Mouse (Mus musculus) cerebellum, adult 9-11 months (tissue): ENCODE measurements around the gene Cldn15.
"Not testable (repeated sequence)": the region's sequence is repeated elsewhere in the genome, so short reads cannot be mapped to it uniquely, and the experiment has no call there.

Experiments
- DNase-seq: peaks from one replicate; pipeline ENCODE4 v3.0.0; 2022

Gene Cldn15

DNA sequence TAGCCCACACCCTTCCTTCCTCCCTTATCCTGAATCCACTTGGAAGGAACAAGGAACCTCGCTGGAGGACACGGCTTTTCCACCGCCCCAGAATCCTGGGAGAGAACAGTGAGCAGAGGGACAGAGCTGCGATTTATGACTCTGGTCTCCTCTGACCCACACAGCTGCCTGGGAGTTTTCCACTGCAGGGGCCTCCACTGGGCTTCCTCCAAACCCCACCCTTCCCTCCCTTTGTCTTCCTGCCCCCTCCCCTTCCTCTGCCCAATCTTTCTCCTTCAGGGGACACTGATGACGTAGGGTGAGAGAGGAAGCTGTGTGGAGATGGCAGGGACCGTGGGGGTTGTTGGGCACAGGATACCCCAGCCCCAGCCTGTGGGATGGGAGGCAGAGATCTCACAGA is at the start of gene Cldn15:
Gene Cldn15, plus strand, starts transcription at position 286 of the 400 bp plus-strand sequence.
- DNase-seq = no peak

DNA sequence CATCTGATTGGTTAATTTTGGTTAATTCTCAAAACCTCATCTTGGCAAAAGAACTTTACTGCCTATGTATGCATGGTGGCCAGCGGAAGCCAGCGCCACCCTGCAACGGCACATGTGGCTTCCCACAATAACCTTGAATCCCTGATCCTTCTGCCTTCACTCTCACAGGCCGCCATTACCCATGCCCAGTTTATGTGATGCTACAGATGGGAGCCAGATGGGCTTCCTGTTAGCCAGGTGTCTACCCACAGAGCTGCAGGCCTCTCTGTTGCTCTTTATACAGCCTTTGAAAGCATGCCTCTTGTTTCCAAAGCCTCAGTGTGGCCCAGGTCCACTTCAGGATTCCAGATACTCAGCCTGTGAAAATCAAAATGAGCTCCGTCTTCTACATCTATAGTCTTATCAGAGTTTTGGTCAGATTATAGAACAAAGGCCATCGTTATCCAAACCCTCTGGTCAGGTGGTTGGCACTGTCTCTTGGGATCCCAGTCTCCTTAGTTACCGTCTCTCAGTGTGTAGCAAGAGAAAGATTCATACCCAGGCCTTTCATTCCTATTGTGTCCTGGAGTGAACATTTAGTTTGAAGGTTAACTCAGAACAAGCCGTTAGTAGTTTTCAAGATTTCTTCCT is 48.7 kb upstream of the Cldn15 start:
- no peak for DNase-seq

DNA sequence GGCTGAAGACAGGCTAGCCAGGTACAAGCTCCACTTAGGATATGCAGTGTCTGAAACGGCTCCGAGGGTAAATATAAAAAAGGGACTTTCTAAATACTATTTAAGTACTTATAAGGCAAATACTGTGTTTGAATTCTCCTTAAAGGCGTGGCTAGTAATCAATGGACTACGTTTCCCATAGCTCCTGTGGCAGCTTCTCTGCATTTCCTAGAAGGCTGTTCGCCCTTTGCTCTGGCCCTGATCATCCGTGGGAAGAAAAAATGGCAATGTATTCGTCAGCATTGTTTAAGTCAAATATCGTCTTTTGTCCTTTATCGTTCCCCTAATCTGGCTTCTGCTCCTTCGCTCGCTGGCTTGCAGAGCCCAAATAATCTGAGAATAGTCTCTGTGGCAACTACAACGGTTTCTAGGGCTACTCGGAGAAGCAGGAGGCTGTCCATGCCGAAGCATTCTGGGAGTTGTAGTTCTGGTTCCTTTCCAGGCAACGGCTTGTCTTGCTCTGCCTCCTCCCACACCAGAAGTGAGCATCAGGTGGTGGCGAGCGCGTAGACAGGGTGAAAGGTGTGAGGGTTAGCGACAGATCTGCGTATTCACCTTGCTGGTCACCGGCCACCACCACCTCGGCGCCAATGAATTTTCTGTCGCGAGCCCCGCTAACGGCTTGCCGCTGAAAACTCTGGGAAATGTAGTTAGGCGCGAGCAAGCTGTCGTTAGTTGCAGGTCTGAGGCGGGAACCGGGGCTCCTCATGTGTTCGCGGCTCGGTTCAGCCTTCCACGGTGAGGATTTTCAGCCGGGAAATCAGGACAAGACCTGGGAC is 47.6 kb upstream of the Cldn15 start:
- peak; percentile 87 for DNase-seq

DNA sequence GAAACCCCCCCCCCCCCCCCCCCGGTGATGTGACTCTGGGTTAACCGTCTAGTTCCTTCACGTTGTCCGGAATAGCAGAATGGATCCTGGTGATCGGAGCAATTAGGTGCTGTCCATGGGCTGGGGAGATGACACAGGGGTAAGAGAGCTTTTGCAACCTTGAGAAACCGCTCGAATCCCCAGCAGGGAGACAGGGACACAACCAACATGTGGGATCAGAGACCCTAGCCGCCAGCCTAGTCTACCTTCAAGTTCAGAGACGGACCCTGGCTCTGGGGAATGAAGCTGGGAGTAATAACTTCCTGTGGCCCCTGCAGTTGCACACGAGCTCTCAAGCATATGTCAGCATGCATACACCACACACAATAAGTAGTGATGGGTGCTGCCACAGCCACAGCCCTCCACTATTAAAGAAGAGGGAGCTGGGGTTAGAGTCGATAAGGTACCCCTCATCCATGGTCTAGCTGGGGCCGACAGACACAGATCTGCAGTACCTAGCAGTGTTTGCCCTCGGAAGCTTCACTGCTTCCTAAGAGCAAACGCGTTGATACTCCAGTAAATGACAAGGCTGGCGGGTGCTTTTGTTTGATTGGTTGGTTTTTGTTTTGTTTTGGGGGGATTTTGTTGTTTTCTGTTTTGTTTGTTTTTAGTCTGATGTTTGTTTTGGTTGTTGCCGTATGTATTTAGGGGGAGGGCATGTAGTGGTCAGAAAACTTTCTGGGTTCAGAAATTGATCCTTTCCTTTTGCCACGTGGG is 46.7 kb upstream of the Cldn15 start:
- DNase-seq = peak; percentile 43

DNA sequence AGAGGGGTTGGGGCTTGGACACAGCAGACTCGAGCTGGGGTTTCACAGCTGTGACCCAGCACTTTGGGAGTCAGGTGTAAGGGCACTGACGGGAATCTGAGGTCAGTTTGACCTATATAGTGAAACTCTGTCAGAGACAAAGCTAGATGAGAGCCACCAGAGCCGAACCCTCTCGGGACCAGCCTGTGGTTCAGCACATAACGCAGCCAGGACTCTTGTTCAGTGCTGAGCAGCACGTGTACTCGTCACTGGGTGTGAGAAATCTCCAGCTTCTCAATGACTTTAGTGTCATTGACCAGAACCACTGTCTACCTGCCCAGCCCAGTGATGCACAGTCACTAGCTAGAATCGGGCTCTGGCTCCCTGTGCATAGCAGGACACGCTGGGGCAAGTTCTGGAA is 43.6 kb upstream of the Cldn15 start:
- DNase-seq = no peak

DNA sequence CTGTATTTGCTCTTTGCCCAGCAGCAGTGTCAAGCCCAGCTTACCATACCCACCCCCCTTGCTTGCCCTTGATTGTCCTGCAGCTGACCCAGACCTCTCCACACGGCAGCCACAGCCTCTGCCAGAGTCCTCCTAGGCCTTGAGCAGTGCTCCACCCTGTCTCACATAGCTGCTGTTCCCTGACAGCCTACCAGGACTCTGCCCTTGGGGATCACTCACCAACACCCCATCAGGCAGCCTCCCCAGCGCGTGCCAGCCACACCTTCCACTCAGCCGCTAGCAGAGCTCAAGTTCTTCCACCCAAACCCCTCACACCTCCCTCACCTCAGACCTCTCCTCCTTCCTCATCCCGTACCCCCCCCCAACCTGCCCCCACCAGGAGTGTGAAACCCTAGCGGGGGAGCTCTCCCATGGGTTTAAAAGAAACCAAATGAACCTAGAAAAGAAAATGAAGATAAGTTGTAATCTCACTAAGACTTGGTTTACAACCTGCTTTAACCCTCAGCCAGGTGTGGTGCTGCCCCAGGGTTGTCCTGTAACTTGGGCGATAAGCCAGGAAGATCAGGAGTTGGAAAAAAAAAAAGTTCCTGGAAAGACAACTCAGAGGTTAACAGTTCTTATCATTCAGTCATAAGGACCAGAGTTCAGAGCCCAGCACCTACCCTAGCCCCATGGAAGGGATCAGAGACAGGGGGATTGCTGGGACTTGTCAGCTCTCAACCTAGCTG is 42.5 kb upstream of the Cldn15 start:
- DNase-seq = no peak

DNA sequence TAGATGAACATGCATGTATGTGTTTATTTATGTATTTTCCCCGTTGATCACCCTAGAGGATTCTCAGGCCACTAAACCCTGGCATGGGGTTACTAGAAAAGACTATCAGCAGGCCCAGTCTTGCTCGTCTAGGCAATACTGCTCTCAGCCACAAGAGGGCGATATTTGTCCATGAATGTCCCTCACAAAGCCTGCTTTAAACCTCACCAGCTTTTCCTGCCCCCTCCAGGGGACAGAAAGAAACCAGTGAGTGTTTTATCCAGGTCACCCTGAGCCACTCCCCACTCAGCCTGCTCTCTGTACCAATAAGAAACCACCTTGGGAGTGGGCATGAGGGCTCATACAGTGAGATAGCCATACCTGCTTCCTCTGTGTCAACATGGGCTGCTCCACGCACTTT is 37.3 kb upstream of the Cldn15 start:
- peak; percentile 64 for DNase-seq

DNA sequence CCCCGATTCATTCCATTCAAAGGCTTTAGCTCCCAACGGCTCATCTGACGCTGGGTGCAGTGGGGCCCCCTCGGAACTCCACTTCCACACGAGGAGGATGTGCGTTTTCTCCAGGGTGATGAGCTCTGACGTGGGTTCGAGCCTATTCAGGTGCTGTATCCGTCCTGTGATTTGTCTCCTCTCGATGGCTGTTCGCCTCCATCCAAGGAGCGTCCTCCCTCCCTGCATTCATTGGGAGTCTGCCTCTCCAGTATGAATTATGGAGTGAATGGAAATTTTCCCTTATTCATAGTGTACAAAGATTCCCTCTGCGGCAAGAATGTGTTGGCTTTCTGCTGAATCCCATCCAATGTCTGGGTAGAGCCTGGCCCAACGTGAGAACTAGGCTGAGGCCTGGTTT is 34.5 kb upstream of the Cldn15 start:
- DNase-seq = peak; percentile 2

DNA sequence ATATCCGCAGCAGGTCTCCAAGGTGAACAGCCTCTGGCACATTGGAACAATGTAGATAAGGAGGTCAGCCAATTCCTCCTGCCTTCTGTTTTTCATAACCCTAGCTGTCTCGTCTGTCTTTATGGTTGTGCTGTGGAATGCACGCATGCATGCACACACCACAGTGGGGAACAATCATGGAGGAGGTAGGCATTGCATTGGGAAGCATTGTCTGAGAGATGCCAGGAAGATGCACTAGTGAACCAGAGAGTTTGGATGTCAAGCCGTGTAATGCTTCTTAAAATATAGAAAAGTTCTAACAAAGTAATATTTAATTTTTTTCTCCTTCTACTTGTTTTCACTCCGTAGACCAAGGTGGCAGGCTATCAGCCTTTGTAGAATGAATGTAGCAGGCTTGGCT is 33.5 kb upstream of the Cldn15 start:
- no peak for DNase-seq

DNA sequence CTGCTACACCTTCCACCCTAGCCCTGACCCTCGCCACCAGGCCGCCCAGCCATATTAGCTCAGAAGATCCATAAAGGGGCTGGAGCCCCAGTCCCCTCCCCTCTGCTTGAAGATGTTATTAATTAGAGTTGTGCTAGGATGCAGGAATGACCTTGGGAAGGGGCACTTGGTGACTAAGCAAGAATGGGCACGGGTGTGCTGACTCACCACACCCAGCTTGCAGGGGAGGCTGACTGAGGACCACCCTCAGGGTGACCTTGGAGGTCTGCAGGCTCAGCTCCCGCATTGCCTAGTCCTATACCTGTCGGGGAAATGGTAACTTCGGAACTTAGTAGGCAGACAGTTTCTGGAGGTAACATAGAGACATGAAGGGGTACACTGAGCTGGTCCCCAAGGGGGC is 32.5 kb upstream of the Cldn15 start:
- no peak for DNase-seq

DNA sequence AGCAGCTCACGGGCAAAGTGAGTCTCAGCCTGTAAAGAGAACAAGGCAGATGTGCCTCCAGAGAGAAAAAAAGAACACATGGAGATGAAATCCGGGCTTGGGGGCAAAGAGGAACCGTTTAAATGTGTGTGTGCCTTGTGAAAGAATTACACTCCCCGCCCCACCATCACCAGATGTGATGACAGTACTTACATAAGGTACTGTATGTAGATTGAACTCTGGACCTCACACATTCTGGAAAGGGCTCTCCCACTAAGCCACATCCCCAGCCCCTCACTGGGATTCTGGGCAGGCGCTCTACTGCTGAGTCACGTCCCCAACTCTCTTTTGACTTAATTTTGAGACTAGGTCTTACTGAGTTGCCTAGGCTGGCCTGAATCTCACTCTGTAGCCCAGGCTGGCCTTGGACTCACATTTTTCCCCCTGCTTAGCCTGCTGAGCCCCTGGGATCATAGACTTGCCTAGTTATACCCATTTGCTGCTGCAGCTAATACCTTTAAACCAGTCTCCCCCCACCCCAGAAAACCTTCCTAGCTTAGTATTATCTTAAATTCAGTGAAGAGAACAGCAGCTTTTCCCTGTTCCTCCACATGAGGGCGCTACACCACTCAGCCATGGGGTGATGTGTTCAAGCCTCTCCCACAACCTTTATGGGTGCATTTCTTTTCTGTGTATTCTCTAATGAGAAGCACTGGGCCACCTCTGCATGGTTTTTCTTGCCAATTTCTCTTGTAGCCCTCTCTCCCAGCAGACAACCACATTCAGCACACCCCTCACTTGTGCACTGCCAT is 30.3 kb upstream of the Cldn15 start:
- no peak for DNase-seq

DNA sequence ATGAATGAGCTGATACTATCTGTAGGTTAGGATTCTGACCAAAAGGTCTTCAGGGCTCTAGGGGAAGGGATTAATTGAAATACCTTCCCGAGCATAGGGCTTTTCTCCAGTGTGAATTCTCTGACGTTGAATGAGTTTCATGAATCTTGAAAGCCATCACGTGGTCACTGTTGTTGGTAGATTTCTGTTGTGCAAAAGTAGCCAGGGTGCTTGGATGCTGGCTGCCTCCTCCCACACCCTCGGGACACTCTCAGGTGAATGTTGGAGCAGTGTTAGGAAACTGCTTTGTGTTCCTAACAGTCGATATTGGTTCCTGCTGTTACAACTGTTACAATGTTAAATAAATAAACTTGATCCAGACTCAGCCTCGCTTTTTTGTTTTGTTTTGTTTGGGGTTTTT is 29.7 kb upstream of the Cldn15 start:
- no peak for DNase-seq

DNA sequence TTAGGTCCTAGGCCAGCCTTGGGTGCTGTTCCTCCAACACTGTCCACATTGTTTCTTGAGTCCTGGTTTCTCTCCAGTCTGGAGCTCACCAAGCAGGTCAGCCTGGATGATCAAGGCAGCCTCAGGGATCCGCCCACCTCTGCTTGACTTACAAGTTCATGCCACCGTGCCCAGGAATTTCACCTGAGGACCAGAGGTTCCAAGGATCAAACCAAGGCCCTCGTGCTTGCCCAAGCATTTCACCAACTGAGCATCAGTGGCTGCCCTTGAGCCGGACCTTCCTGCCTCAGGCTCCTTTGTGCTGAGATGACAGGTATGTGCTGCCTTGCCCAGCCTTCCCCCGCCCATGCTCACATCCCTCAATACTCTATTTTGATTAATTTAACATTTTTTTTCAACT is 28.8 kb upstream of the Cldn15 start:
- DNase-seq = no peak

DNA sequence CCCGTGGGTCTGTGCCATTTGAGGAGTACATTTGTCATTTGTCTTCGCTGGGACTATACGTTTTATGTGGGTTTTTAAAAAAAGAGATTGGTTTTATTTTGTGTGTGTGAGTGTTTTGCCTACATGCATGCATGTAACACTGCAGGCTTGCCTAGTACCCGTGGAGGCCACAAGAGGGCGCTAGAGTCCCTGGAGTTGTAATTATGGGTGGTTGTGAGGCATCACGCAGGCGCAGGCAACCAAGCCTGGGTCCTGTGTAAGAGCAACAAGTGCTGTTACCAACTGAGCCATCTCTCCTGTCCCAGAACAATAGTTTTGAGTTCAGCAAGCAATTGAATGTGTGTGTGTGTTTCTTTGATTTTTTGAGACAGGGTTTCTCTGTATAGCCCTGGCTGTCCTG is 27.1 kb upstream of the Cldn15 start:
- DNase-seq = no peak

DNA sequence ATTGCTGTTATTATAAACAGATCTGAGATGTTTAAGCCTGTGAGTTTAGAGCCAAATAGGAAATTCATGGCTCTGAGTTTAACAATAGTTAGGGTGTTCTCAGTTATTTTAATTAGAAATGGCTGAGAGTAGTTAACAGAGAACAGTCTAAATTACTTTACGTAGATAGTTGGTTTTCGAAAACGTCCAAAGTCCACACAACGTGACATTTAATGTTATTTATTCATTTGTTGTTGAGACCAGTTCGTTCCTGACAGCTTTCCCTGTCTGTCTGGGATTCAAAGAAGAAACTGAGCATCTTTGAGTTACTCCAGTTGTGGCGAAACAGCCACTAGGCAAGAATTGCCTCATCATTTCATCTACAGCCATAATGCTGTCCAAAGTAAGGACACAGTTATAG is 26.4 kb upstream of the Cldn15 start:
- DNase-seq = not testable (repeated sequence)

DNA sequence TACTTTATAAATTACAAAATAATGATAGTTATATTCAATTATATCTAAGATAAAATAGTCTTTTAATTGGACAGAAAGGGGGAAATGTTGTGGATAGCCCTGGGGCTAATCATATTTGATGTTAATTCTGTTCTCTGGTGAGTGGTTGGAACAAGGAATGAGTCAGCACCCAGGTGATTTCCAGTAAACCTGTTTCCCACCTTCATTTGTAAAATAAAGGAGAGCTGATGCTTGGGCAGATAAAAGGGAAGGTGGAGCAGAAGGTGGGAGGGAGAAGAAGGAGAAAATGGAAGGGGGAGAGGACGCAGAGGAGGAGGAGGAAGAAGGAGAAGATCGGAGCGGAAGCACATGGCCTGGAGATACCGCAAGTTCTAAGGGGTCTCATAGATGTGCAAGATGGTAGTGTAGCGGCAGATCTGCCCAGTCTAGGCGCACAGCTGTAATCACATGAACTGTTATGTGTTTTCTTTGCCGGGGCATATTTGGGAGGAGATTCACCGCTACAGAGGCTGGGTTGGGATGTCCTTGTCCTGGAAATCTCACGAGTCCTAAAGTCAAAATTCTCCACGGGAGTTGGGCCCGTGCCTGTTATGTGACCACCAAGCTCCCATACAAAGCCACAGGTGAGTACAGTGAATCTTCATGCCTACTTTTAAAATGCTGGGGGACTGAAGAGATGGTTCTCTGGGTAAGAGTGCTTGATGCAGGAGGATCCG is 25.4 kb upstream of the Cldn15 start:
- DNase-seq = no peak

DNA sequence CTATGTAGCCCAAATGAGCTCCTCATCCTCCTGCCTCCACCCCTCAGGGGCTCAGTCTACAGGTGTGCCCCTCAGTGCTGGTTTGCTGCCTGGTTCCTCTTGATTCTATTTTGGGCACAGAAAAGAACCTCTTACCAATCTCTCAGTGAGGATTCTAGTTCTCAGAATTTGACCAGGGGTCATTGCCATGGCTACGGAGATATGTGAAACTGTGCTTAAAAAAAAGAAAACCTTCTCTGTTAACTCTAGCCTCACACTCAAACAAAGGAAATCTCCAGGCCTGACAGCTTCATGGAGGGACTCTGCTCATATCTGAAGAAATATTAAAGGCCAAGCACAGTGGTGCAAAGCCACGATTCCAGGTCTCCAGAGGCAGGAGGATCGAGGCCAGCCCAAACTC is 23.6 kb upstream of the Cldn15 start:
- DNase-seq = no peak

DNA sequence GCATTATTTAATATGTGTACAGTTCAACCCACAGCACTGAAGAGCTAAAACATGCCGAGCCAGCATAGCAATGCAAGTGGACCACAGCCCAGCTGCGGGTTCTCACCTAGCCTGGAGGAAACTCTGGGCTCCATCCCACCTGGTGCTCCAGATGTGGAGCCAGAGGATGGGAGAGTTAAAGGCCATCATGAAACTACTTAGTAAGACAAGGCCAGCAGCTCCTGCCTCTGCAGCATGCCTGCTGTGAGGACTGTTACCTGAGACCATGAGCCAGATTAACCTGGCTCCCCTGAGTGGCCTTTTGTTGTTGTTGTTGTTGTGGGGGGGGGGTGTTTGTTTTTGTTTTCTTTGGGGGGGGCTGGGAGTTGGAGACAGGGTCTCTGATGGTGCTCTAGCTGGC is 23.0 kb upstream of the Cldn15 start:
- DNase-seq = no peak

DNA sequence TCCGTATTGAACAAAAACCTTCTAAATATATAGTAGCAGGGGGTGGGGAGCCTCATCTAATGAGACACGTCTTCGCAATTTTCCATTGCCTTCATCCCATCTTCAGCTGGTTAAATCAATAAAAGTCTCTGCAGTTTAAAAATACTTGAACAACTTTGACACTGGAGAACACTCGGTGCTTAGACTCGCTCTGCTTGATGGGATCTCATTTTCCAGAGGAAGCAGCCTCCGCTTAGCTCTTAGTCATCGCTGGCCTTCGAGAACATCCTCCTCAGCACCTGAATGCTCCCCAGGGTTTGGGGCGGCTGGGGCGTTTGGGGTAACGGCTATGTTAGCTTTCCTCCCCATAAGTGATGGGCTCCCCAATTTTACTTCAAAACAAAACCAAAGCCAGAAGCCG is 21.3 kb upstream of the Cldn15 start:
- no peak for DNase-seq

DNA sequence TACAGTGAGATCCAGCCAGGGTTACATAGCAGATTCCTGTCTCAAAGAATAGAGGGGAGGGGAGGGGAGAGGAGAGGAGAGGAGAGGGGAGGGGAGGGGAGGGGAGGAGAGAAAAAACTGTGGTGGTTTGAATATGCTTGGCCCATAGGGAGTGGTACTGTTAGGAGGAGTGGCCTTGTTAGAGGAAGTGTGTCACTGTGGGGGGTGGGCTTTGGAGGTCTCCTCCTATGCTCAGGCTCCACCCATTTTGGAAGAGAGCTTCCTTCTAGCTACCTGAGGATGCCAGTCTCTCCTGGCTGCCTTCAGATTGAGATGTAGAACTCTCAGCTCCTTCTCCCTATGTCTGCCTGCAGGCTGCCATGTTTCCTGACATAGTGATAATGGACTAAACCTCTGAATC is 18.5 kb upstream of the Cldn15 start:
- DNase-seq = no peak

DNA sequence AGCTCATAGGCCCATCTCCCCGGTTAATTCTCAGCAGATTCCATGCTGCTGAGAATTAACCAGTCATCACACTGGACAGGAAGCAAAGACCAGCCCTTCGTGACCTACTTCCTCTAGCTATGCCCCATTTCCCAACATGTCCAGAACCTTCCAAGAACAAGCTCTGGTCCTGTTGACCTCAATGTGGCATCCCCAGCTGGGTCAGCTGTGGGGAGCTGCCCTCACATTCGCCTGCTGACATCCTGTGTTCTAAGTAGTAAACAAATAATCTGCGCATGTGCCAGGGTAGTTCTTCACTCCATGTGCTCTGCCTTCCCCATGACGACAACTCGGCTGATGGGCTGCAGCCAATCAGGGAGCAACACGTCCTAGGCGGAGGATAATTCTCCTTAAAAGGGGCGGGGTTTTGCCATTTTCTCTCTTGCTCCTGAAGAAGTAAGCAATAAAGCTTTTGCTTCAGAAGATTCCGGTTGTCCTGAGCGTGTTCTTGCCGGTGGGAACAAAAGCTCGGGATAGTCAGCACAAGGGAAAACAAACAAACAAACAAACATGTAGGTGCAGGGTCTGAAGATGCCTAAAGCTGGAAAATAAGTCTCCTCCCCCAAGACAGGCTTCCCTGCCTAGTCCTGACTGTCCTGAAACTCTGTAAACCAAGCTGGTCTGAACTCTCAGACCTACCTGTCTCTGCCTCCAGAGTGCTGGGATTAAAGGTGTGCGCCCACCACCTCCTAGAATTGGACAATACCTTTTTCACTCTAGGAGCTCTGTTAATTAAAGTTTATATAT is 16.7 kb upstream of the Cldn15 start:
- DNase-seq = not testable (repeated sequence)
